Mouse (Mus musculus) heart, embryonic 12.5 days (tissue): ENCODE results near the gene Gm13691. TPM values are rescaled to one million over a fixed set of nuclear protein-coding genes. Genes with fewer than 3 reads are reported as not detected.
"Not testable (repeated sequence)": the region's sequence is repeated elsewhere in the genome, so short reads cannot be mapped to it uniquely, and the experiment has no call there.

Source experiments
- ATAC-seq: fragments of 200-750 bp; cut with Nextera tagmentation; 2 replicates; pipeline ENCODE4 v1.8.0; 2017; ENCODE audit warnings: moderate TSS enrichment, moderate library complexity; ENCODE audit not compliant: insufficient number of reproducible peaks, low FRiP score
- H3K27ac ChIP-seq: fragments of 300-500 bp; sonication (generic); 2 replicates; pipeline ENCODE4 v1.5.1; 2016; ENCODE audit warnings: mild to moderate bottlenecking, moderate library complexity; ENCODE audit not compliant: poor library complexity, severe bottlenecking
- H3K27me3 ChIP-seq: fragments of 300-500 bp; sonication (generic); replicated peaks from 2 replicates; pipeline ENCODE4 v1.6.1; 2016; ENCODE audit warnings: mild to moderate bottlenecking, moderate library complexity
- H3K36me3 ChIP-seq: fragments of 300-500 bp; sonication (generic); 2 replicates; pipeline ENCODE4 v1.6.1; 2016; ENCODE audit warnings: mild to moderate bottlenecking, moderate library complexity
- H3K4me1 ChIP-seq: fragments of 300-500 bp; sonication (generic); replicated peaks from 2 replicates; pipeline ENCODE4 v1.6.1; 2016; ENCODE audit warnings: mild to moderate bottlenecking
- H3K4me2 ChIP-seq: fragments of 300-500 bp; sonication (generic); 2 replicates; pipeline ENCODE4 v1.6.1; 2016; ENCODE audit warnings: mild to moderate bottlenecking, moderate library complexity
- H3K4me3 ChIP-seq: fragments of 300-500 bp; sonication (generic); 2 replicates; pipeline ENCODE4 v1.5.1; 2016; ENCODE audit warnings: mild to moderate bottlenecking
- H3K9ac ChIP-seq: fragments of 300-500 bp; sonication (generic); 2 replicates; pipeline ENCODE4 v1.6.1; 2016; ENCODE audit warnings: mild to moderate bottlenecking, moderate library complexity
- H3K9me3 ChIP-seq: fragments of 300-500 bp; sonication (generic); replicated peaks from 2 replicates; pipeline ENCODE4 v1.6.1; 2016; ENCODE audit warnings: mild to moderate bottlenecking, moderate library complexity
- WGBS: fragments of 180-500 bp; shearing (Covaris S2); methylation state at CpG from one replicate; pipeline ENCODE4 v1.1.7; 2016; 5-methylcytosine and 5-hydroxymethylcytosine counted together
- polyA plus RNA-seq: library from polyadenylated mRNA; unstranded; fragments of >200 nt; fragmentation: Nextera tagmentation; extraction: Ambion mirVana; gene quantifications from 2 replicates; pipeline ENCODE4 v1.2.1, GENCODE M21; 2016

The Gm13691 gene
- not detected in 2 replicates for polyA plus RNA-seq

- H3K36me3 ChIP-seq = not testable (repeated sequence)
- WGBS = no CpG with 5 or more reads among the region's 6 CpGs
Observed at GRCm38 (mm10) chr2:83990253-83990652, at the start of gene Gm13691. Gene Gm13691 (plus strand): TSS chr2:83990553.

DNA sequence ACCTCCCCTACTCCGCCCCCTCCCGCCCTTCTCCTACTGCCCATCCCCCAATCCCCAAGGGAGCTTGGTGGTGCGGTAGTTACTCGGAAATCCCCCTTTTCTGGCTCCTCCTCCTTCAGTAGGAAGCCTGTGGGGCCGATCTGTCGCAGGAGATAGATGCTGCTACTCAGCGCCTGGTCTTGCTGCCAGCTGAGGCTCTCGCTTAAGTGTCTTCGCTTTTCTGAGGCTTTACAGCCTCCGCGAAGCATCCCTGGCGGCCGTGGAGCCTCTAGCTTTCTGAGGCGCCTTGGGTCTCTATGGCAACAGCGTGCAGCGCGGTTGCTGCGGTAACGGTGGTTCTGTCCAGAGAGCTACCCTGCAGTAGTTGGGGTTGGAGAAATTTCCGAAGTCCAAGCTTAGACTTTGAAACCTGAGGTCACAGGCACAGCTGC lies 49.4 kb upstream of the Gm13691 start, which contains the start of gene Zswim2:
Gene Zswim2, minus strand, starts transcription at position 298 of the 431 bp plus-strand sequence.
- Histone ChIP-seq H3K36me3 (no peaks in the 10 kb centered on the region), H3K4me3 (peak within 1 kb of the TSS; percentile 30), H3K9ac (no peak within 1 kb of the TSS), H3K27ac (no peak within 1 kb of the TSS), H3K4me2 (peak within 1 kb of the TSS; percentile 68), H3K9me3 (0 out of 2 replicates have a peak, but pooled peaks cover 6% of the 10 kb centered on the region), H3K4me1 (peaks cover 6% of the 10 kb centered on the region), H3K27me3 (no peaks in the 10 kb centered on the region)
- ATAC-seq = peak; percentile 33
- 2% methylated on average over 20 of the region's 20 CpGs for WGBS

More at GRCm38 (mm10) chr2:83990253-83990652, at the start of gene Gm13691:
- H3K4me1 ChIP-seq, H3K4me3 ChIP-seq, ATAC-seq, H3K27ac ChIP-seq, H3K4me2 ChIP-seq, H3K27me3 ChIP-seq, H3K9ac ChIP-seq, H3K9me3 ChIP-seq: not testable (repeated sequence)

DNA sequence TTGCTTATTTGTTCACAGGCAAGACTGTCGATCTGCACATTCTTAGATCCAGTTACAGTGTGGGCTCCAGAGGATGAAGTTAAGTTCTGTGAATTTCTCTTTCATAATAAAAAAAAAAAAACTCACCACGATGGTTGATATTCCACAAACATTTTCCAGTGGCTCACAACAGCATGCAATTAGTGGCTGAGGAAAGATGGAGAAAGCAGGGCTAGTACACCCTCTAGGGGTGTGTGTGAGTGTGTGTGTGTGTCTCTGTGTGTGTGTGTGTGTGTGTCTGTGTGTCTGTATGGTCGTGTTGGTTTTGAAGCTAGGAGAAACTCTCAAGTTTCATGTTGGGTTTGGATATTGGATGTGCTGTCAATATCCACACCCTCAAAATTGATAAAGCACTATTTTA lies 49.0 kb upstream of the Gm13691 start:
- H3K4me1 ChIP-seq = peaks cover 6% of the 10 kb centered on the region
- 0 out of 2 replicates have a peak, but pooled peaks cover 6% of the 10 kb centered on the region for H3K9me3 ChIP-seq
- H3K4me2 ChIP-seq = peak overlapping the region; percentile 68
- no peak for ATAC-seq
- H3K27me3 ChIP-seq = no peaks in the 10 kb centered on the region
- 44% methylated on average over 3 of the region's 3 CpGs for WGBS
- H3K9ac ChIP-seq = no peak overlapping the region
- no peak overlapping the region for H3K27ac ChIP-seq
- no peaks in the 10 kb centered on the region for H3K36me3 ChIP-seq
- H3K4me3 ChIP-seq = peak overlapping the region; percentile 30; the same call in 1 of the 2 replicates

GRCm38 (mm10) chr2:83941792-83942191 lies 48.6 kb upstream of the Gm13691 start:
- ATAC-seq = no peak
- H3K4me2 ChIP-seq = no peak overlapping the region
- 32% methylated on average over 4 of the region's 4 CpGs for WGBS
- 0 out of 2 replicates have a peak, but pooled peaks cover 6% of the 10 kb centered on the region for H3K9me3 ChIP-seq
- no peak overlapping the region for H3K27ac ChIP-seq
- H3K27me3 ChIP-seq = no peaks in the 10 kb centered on the region
- no peak overlapping the region for H3K9ac ChIP-seq
- no peaks in the 10 kb centered on the region for H3K36me3 ChIP-seq
- H3K4me1 ChIP-seq = peaks cover 6% of the 10 kb centered on the region
- no peak overlapping the region for H3K4me3 ChIP-seq

- H3K9ac ChIP-seq, H3K27ac ChIP-seq, H3K36me3 ChIP-seq, H3K4me2 ChIP-seq, H3K9me3 ChIP-seq, H3K4me3 ChIP-seq, H3K27me3 ChIP-seq, H3K4me1 ChIP-seq, ATAC-seq: not testable (repeated sequence)
- no CpG with 5 or more reads among the region's 6 CpGs for WGBS
Observed at GRCm38 (mm10) chr2:83955393-83955792, 35.0 kb upstream of the Gm13691 start, which contains the start of gene Gm13698. Gene Gm13698 (plus strand): TSS chr2:83955693.

GRCm38 (mm10) chr2:83961203-83961602 lies 29.1 kb upstream of the Gm13691 start, which contains the start of gene Gm13693:
Gene Gm13693 (plus strand): TSS chr2:83961503.
- not testable (repeated sequence) for H3K36me3 ChIP-seq, H3K27ac ChIP-seq, H3K9ac ChIP-seq, H3K4me1 ChIP-seq, H3K4me3 ChIP-seq, ATAC-seq, H3K27me3 ChIP-seq, H3K9me3 ChIP-seq, H3K4me2 ChIP-seq
- no CpG with 5 or more reads among the region's 6 CpGs for WGBS

GRCm38 (mm10) chr2:83967013-83967412 lies 23.3 kb upstream of the Gm13691 start, which contains the start of gene Gm13695:
Gene Gm13695 (plus strand): TSS chr2:83967313.
- not testable (repeated sequence) for H3K36me3 ChIP-seq, H3K4me1 ChIP-seq, H3K4me3 ChIP-seq, H3K4me2 ChIP-seq, H3K27me3 ChIP-seq, H3K27ac ChIP-seq, H3K9ac ChIP-seq, ATAC-seq, H3K9me3 ChIP-seq
- WGBS = no CpG with 5 or more reads among the region's 6 CpGs

- not testable (repeated sequence) for ATAC-seq, H3K36me3 ChIP-seq, H3K9me3 ChIP-seq, H3K4me3 ChIP-seq, H3K9ac ChIP-seq, H3K4me2 ChIP-seq, H3K4me1 ChIP-seq, H3K27me3 ChIP-seq, H3K27ac ChIP-seq
- no CpG with 5 or more reads among the region's 6 CpGs for WGBS
Observed at GRCm38 (mm10) chr2:83972823-83973222, 17.5 kb upstream of the Gm13691 start, which contains the start of gene Gm13696. Gene Gm13696 (plus strand): TSS chr2:83973123.

GRCm38 (mm10) chr2:83978633-83979032 lies 11.7 kb upstream of the Gm13691 start, which contains the start of gene Gm13694:
Gene Gm13694 (plus strand): TSS chr2:83978933.
- not testable (repeated sequence) for ATAC-seq, H3K36me3 ChIP-seq, H3K4me1 ChIP-seq, H3K4me3 ChIP-seq, H3K9ac ChIP-seq, H3K4me2 ChIP-seq, H3K27me3 ChIP-seq, H3K27ac ChIP-seq, H3K9me3 ChIP-seq
- no CpG with 5 or more reads among the region's 6 CpGs for WGBS

DNA sequence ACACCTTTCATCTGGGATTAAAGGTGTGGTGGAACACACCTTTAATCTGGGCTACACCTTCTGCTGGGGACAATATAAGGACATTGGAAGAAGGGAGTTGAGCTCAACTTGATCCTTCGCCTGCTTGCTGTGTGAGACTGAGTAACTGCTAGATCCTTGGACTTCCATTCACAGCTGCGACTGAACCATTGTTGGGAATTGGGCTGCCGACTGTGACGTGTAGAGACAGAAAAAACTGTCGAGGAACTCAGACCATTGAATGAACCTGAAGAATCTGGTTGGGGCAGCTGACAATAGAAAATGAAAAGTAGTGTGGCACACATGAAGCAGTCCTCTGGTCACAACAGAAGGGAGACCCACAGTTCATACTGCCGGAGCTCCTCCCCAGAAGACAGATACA lies 5.9 kb upstream of the Gm13691 start, which contains the start of gene Gm13697:
Gene Gm13697, plus strand, starts transcription at position 301 of the 400 bp plus-strand sequence.
- H3K4me1 ChIP-seq, H3K27ac ChIP-seq, H3K9ac ChIP-seq, H3K9me3 ChIP-seq, H3K4me3 ChIP-seq, ATAC-seq, H3K36me3 ChIP-seq, H3K4me2 ChIP-seq, H3K27me3 ChIP-seq: not testable (repeated sequence)
- no CpG with 5 or more reads among the region's 6 CpGs for WGBS

DNA sequence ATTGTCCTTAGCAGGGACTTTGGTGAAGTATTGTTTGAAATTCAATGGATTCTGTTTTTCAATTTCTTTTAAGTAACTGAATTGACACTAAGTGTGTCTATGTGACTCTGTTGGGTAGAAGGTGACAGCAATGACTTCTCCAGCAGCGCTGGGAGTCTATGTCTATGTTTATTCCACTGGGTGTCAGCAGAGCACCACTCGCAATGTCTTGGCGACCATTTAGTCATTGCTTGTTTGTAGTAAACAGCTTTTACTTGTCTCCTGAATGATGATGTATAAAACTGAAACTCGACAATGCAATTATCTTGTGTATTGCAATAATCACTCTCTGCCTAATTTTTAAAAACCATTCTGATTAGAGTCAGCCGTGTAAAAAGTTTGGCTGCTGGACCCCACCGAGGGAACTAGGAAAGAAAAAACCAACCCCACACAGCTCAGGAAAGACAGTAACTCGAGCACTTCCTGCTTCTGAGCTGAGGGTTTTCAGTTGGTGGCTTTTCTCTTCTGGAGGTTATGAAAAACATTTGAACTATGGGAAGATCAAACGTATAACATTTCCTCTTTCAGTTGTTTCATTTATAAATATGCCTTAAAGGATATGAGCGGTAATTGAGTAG lies 3.4 kb downstream of the Gm13691 start:
- H3K9ac ChIP-seq, H3K36me3 ChIP-seq, ATAC-seq, H3K27me3 ChIP-seq, H3K4me1 ChIP-seq, H3K27ac ChIP-seq, H3K4me3 ChIP-seq, H3K9me3 ChIP-seq: not testable (repeated sequence)
- 0 out of 2 replicates have a peak overlapping the region, but pooled peaks have one; percentile 21 for H3K4me2 ChIP-seq
- WGBS = 44% methylated on average over 8 of the region's 9 CpGs
